Mouse (Mus musculus) bone marrow macrophage, adult 2 months (primary cell): Measurements from ENCODE around the gene Ncl. TPM values are rescaled to one million over a fixed set of nuclear protein-coding genes. Genes with fewer than 3 reads are reported as not detected.
"Not testable (repeated sequence)": the region's sequence is repeated elsewhere in the genome, so short reads cannot be mapped to it uniquely, and the experiment has no call there.

Experiments
- H3K27ac ChIP-seq: 2 replicates; pipeline ENCODE4 v1.5.1; 2012; ENCODE audit warnings: low read depth, low read length; ENCODE audit not compliant: insufficient read depth
- H3K4me1 ChIP-seq: 2 replicates; pipeline ENCODE4 v1.6.1; 2012; ENCODE audit warnings: low read length; ENCODE audit not compliant: control insufficient read depth, insufficient read depth
- H3K4me3 ChIP-seq: 2 replicates; pipeline ENCODE4 v1.5.1; 2012; ENCODE audit warnings: mild to moderate bottlenecking, low read length, moderate library complexity; ENCODE audit not compliant: insufficient read depth
- CTCF ChIP-seq: IDR thresholded peaks from 2 replicates; pipeline ENCODE4 v1.5.1; 2012; ENCODE audit warnings: low read depth, mild to moderate bottlenecking, low read length, moderate library complexity
- POLR2A ChIP-seq: IDR thresholded peaks from 2 replicates; pipeline ENCODE4 v1.6.1; 2012; ENCODE audit warnings: mild to moderate bottlenecking, low read depth, low read length, borderline replicate concordance
- polyA plus RNA-seq: library from polyadenylated mRNA; stranded (reverse); fragments of >200 nt; gene quantifications from 2 replicates; pipeline ENCODE4 v1.2.4, GENCODE M21; 2012; ENCODE audit not compliant: missing spikeins, insufficient read depth, insufficient read length

Gene Ncl
- polyA plus RNA-seq, 1 experiment = 191 TPM

DNA sequence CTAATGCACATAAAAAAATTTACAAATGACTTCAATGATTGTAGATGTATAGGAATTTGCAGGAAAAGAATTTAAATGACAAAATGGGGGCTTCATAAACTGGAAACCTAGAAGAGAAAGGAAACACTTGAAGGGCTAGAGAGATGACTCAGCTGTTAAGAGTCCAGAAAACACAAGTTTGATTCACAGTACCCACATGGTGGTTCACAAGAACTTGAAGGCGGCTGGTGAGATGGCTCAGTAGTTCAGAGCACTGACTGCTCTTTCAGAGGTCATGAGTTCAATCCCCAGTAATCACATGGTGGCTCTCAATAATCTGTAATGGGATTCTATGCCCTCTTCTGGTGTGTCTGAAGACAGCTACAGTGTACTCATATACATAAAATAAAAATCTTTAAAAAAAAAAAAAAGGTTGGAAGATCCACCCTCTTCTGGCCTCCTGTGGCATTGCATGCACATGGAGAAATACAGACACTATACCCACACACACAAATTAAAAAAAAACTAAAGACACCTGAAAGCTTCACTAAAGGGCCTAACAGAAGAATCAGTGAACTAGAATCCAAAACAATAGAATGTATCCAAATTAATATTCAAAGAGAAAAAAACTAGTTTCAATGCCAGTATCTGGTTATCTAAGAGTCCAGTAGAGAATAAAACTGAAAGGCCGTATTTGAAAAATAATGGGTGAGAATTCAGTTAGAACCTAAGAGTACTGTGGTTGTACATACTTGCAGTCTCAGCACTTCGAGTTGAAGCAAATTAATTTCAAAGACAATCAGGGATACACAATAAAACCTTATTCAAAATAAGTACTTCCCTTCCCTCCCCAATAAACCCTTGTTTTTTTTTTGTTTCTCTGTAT, 12.1 kb downstream of the Ncl start:
- TF ChIP-seq CTCF (no peak), POLR2A (no peak)
- H3K27ac ChIP-seq = no peak overlapping the region
- H3K4me1 ChIP-seq = peaks cover 24% of the 10 kb centered on the region
- no peak overlapping the region for H3K4me3 ChIP-seq

DNA sequence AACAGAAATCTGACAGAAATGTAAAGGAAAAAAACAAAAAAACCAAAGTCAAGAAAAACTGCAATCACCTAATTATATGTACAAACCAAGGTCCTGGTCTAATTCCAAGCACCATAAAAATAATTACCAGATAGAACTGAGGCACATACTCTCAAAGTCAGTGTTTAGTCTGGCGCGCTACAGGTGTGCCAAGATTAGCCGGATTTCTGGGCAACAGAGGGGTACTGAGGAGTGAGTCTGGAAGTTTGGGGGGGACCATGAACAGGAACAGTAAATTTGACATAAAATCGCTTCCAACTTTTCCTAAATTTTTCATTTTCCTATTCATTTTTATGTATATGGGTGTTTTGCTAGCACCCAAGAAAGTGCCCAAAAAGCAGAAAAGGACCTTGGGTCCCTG, 13.2 kb downstream of the Ncl start:
- peaks cover 24% of the 10 kb centered on the region for H3K4me1 ChIP-seq
- TF ChIP-seq CTCF = no peak
- no peak for TF ChIP-seq POLR2A
- no peak overlapping the region for H3K27ac ChIP-seq
- no peak overlapping the region for H3K4me3 ChIP-seq

DNA sequence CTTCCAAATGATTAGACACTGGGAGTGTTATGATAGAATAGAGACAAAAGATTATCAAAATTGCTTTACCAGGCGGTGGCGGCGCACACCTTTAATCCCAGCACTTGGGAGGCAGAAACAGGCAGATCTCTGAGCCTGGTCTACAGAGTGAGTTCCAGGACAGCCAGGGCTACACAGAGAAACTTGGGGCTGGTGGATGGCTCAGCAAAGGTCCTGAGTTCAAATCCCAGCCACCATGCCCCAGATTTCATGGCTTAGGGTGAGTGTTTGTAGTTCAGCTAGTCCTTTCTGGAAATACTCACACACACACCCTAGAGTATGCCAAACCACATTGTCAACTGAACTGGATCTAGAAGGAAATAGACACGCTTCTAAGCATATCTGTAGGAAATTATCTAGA, 14.1 kb downstream of the Ncl start:
- Histone ChIP-seq H3K4me3 (no peak overlapping the region), H3K27ac (peak overlapping the region; percentile 81), H3K4me1 (peaks cover 22% of the 10 kb centered on the region)
- no peak for TF ChIP-seq POLR2A
- TF ChIP-seq CTCF = no peak

DNA sequence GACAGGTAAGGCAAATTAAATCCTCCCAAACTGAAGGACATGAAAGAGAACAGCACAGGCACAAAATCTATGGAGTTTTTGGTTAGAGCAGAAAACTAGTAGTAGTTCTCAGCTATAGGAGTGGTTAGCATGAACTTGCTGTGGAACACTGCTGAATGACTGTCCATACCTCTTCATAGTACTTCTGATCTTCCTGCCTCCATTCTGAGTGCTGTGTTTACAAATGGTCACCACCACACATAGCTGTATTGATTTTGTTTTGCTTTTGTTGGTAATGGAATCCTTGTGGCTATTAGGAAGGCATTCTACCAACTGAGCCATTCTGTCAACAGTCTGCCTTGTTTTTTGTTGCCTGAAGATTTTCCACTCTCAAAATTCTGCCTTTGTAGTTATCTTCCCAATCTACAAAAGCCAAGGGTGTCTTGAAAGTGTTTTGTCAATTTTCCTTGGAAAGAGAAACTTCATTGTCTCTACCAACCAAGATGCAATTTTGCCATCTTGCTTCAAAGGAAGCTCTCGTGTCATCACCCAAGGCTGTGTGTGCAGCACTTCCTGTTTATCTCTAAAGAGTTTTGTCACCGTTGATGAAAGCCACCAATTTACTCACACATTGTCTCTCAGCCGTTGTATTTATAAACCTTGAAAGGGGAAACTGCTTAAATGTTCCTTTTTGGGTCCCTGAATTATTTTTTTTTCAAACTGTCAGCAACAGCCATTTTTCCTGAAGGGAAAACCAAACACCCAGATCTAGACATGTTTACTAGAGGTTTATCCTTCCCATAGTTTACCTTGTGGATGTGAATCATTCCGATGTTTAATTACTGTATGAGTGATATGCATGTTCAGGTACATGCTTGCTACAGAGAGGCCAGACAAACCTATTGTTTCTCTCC, 15.0 kb downstream of the Ncl start:
- peak overlapping the region; percentile 81 for H3K27ac ChIP-seq
- H3K4me1 ChIP-seq = peaks cover 21% of the 10 kb centered on the region
- H3K4me3 ChIP-seq = no peak overlapping the region
- TF ChIP-seq CTCF (no peak), POLR2A (no peak)

DNA sequence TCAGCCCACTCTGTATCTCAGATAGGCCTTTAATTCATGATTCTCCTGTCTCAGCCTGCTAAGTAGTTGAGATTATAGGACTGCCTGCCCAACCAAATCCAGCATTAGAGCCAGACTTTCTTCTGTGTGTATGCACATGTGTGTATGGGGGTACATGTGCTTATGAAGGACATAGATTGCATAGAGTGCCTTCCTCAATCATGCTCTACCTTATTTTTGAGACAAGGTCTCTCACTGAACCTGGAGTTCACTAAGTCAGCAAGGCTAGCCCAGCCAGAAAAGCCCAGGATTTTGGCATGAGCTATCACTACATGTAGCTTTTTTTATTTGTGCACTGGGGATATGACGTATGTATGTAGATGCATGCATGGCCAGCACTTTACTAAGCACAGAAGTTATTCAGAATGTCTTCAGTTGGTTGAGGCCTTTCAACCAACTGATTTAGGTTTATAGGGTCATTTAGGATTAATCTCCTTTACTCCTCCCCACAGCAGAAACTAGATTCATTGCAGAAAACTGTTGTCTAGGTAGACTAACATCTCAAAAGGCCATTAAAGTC, 16.0 kb downstream of the Ncl start:
- no peak for TF ChIP-seq POLR2A
- TF ChIP-seq CTCF = no peak
- Histone ChIP-seq H3K27ac (no peak overlapping the region), H3K4me3 (no peak overlapping the region), H3K4me1 (peaks cover 21% of the 10 kb centered on the region)

DNA sequence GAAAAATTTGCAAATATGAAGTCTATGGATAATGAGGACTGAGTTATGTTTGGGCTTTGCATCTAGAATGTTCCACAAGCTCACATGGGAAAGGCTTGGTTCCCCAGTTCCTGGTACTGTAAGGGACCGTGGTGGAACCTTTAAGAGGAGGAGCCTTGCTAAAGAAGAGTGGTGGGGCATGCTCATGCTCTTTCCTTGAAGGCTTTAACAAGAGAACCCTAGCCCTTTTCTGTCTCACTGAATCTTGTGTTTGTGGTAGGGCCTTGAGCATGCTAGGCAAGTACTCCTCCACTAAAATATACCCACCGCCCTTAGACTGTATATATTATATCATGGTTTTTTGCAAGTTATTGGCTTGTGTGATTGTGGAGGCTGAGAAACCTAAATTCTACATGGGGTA, 16.8 kb downstream of the Ncl start:
- TF ChIP-seq CTCF (no peak), POLR2A (no peak)
- Histone ChIP-seq H3K4me1 (peaks cover 21% of the 10 kb centered on the region), H3K27ac (no peak overlapping the region), H3K4me3 (no peak overlapping the region)

DNA sequence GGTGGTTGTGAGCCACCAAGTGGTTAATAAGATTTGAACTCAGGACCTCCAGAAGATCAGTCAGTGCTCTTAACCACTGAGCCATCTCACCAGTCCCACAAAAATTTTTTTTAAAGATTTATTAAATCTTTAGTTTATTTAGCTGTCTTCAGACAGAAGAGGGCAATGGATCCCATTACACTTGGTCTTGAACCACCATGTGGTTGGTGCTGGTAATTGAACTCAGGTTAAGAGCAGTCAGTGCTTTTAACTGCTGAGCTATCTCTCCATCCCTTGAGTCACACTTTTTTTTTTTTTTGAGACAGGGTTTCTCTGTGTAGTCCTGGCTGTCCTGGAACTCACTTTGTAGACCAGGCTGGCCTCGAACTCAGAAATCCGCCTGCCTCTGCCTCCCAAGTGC, 18.1 kb downstream of the Ncl start:
- H3K4me3 ChIP-seq, H3K27ac ChIP-seq: not testable (repeated sequence)
- peaks cover 18% of the 10 kb centered on the region for H3K4me1 ChIP-seq

DNA sequence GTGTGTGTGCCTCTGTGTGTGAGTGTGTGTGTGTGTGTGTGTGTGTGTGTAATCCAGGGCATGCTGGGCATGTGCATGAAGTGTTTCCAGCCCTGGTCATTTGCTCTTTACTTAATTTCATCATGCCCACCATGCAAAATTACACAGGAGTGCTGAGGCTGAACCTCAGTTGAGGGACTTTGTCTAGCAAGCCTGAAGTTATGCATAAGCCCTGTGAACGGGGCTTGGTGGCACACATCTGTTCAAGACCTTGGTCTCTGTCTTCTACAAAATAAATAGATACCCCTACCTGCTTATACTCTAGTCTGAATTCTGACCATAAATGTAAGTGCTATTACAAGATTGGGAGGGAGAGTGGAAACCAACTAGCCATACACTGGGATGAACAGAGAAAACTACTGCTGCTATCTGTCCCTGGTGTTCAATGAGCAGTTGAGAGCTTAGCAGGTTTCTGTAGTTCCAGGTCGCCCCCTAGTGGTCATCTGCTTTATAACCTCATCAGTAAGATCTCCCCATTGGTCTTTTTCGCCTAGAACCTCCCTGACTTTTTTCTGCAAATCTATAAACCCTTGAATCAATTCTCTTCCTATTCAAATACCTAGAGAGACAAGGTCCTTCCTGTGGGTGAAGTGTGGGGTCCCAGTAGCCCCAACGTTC, 19.9 kb downstream of the Ncl start:
- TF ChIP-seq POLR2A (no peak), CTCF (no peak)
- Histone ChIP-seq H3K4me1 (peaks cover 7% of the 10 kb centered on the region), H3K4me3 (no peak overlapping the region), H3K27ac (no peak overlapping the region)

DNA sequence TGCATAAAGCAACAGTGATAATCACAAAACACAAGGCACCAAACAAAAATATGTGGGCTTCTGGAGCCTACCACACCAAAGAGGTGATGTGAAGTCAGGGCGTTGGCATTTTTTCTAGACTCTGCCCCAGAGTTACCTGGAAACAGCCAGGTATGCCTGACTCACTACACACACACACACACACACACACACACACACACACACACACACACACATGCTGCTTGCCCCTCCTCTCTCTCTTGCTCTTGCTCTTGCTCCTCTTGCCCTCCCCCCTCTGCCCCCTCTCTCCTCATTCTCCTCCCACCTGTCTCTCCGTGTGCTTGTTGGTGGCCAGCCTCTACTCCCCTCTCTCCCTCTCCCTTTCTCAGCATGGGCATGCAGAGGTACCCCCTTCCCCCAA, 22.9 kb downstream of the Ncl start:
- Histone ChIP-seq H3K4me1 (no peaks in the 10 kb centered on the region), H3K27ac (no peak overlapping the region), H3K4me3 (no peak overlapping the region)
- TF ChIP-seq POLR2A (no peak), CTCF (no peak)
